ENCODE assay signal across 8 mouse cellular contexts in genomic region chr1:160043271-160043975, GRCm38 (mm10). TPM values are rescaled to one million over a fixed set of nuclear protein-coding genes. Genes with fewer than 3 reads are reported as not detected.
DNase-seq lines count a peak whose midpoint lies in the region; ATAC-seq and TF ChIP-seq lines count a peak whose summit lies in the region.
"Had no signal": no experiment of that assay in that cellular context is flagged by ENCODE, and none has a peak within 500 bp of the region (broad histone marks: within the 10 kb centered on the region; RNA-seq: fewer than 3 reads in every experiment).

No protein-coding gene starts in this region.

- no peaks in the 10 kb centered on the region for H3K36me3 ChIP-seq in hindbrain, embryonic 12.5 days
- H3K36me3 ChIP-seq in hindbrain, embryonic 14.5 days (replicated peaks; ENCODE audit: control insufficient read depth, insufficient read depth) = no peaks in the 10 kb centered on the region
- H3K36me3 ChIP-seq in E14TG2a.4 (ENCODE audit: insufficient read depth, low read length) = no peaks in the 10 kb centered on the region
- no peaks in the 10 kb centered on the region for H3K36me3 ChIP-seq in embryonic facial prominence, embryonic 12.5 days
- 0 out of 2 replicates have a peak, but pooled peaks cover 3% of the 10 kb centered on the region for H3K36me3 ChIP-seq in liver, embryonic 12.5 days

- H3K4me3 ChIP-seq in hindbrain, embryonic 12.5 days = no peak overlapping the region
- no peak overlapping the region for H3K4me3 ChIP-seq in hindbrain, embryonic 14.5 days (replicated peaks; ENCODE audit: low read length)
- peak overlapping the region; percentile 75; the same call in 1 of the 2 replicates for H3K4me3 ChIP-seq in E14TG2a.4 (replicated peaks; ENCODE audit: low read length)
- H3K4me3 ChIP-seq in embryonic facial prominence, embryonic 12.5 days = no peak overlapping the region
- H3K4me3 ChIP-seq in liver, embryonic 12.5 days = peak overlapping the region; percentile 72

- peaks cover 8% of the 10 kb centered on the region for H3K4me1 ChIP-seq in hindbrain, embryonic 12.5 days
- no peaks in the 10 kb centered on the region for H3K4me1 ChIP-seq in hindbrain, embryonic 14.5 days (replicated peaks; ENCODE audit: control insufficient read depth, insufficient read depth, low read length)
- H3K4me1 ChIP-seq in E14TG2a.4 (replicated peaks; ENCODE audit: low read depth, low read length) = peaks cover 9% of the 10 kb centered on the region
- H3K4me1 ChIP-seq in embryonic facial prominence, embryonic 12.5 days = 0 out of 2 replicates have a peak, but pooled peaks cover 9% of the 10 kb centered on the region
- H3K4me1 ChIP-seq in liver, embryonic 12.5 days = peaks cover 46% of the 10 kb centered on the region

- no peak for DNase-seq in hindbrain, embryonic 14.5 days (ENCODE audit: low spot score)
- DNase-seq in adipocyte (ENCODE audit: low spot score) = no peak
- DNase-seq in ovary, postnatal 14 days (ENCODE audit: low spot score) = no peak
- DNase-seq: cerebellum, adult 11-12 months had no signal

- TF ChIP-seq CTCF in E14TG2a.4 (conservative IDR thresholded peaks at IDR 0.05; ENCODE audit: low read length) = no peak

- no peak overlapping the region for H3K27ac ChIP-seq in hindbrain, embryonic 12.5 days
- no peak overlapping the region for H3K27ac ChIP-seq in hindbrain, embryonic 14.5 days
- no peak overlapping the region for H3K27ac ChIP-seq in embryonic facial prominence, embryonic 12.5 days
- H3K27ac ChIP-seq in liver, embryonic 12.5 days = peak overlapping the region; percentile 87; the same call in 1 of the 2 replicates

- ATAC-seq in hindbrain, embryonic 12.5 days (ENCODE audit: low FRiP score) = no peak
- ATAC-seq in hindbrain, embryonic 14.5 days (ENCODE audit: low FRiP score) = no peak
- no peak for ATAC-seq in embryonic facial prominence, embryonic 12.5 days (ENCODE audit: insufficient number of reproducible peaks, insufficient read depth, low FRiP score, low TSS enrichment)
- ATAC-seq in liver, embryonic 12.5 days = 0 out of 2 replicates have a peak, but pooled peaks have one; percentile 8

- peak overlapping the region; percentile 59; the same call in 1 of the 2 replicates for H3K4me2 ChIP-seq in hindbrain, embryonic 12.5 days (replicated peaks)
- no peak overlapping the region for H3K4me2 ChIP-seq in hindbrain, embryonic 14.5 days (replicated peaks)
- H3K4me2 ChIP-seq in embryonic facial prominence, embryonic 12.5 days (replicated peaks) = peak overlapping the region; percentile 78
- H3K4me2 ChIP-seq in liver, embryonic 12.5 days = peak overlapping the region; percentile 74

- no peaks in the 10 kb centered on the region for H3K9me3 ChIP-seq in hindbrain, embryonic 12.5 days (replicated peaks)
- H3K9me3 ChIP-seq in hindbrain, embryonic 14.5 days (ENCODE audit: control insufficient read depth, low read length) = no peaks in the 10 kb centered on the region
- no peaks in the 10 kb centered on the region for H3K9me3 ChIP-seq in E14TG2a.4 (ENCODE audit: low read length)
- no peaks in the 10 kb centered on the region for H3K9me3 ChIP-seq in embryonic facial prominence, embryonic 12.5 days
- no peaks in the 10 kb centered on the region for H3K9me3 ChIP-seq in liver, embryonic 12.5 days (replicated peaks)

- WGBS in hindbrain, embryonic 12.5 days = 90% methylated on average over 13 of the region's 13 CpGs
- 94% methylated on average over 13 of the region's 13 CpGs for WGBS in hindbrain, embryonic 14.5 days
- 89% methylated on average over 13 of the region's 13 CpGs for WGBS in embryonic facial prominence, embryonic 12.5 days
- WGBS in liver, embryonic 12.5 days (ENCODE audit: insufficient replicate concordance) = 74% methylated on average over 13 of the region's 13 CpGs

- peaks cover 6% of the 10 kb centered on the region; the same call in 1 of the 2 replicates for H3K27me3 ChIP-seq in hindbrain, embryonic 12.5 days
- H3K27me3 ChIP-seq in hindbrain, embryonic 14.5 days (ENCODE audit: control insufficient read depth, insufficient read depth, low read length) = no peaks in the 10 kb centered on the region
- H3K27me3 ChIP-seq in E14TG2a.4 (ENCODE audit: insufficient read depth, low read length) = peaks cover 34% of the 10 kb centered on the region
- H3K27me3 ChIP-seq in embryonic facial prominence, embryonic 12.5 days = no peaks in the 10 kb centered on the region; the same call in 1 of the 2 replicates
- no peaks in the 10 kb centered on the region for H3K27me3 ChIP-seq in liver, embryonic 12.5 days (replicated peaks)

- no peak overlapping the region for H3K9ac ChIP-seq in hindbrain, embryonic 12.5 days
- no peak overlapping the region for H3K9ac ChIP-seq in hindbrain, embryonic 14.5 days
- no peak overlapping the region for H3K9ac ChIP-seq in embryonic facial prominence, embryonic 12.5 days
- H3K9ac ChIP-seq in liver, embryonic 12.5 days = peak overlapping the region; percentile 78

RNA-seq across cellular contexts. Expression of gene 4930523C07Rik, which starts 0.8 kb away (rescaled TPM):
- polyA plus RNA-seq in hindbrain, embryonic 12.5 days (2016; fragmentation: Nextera tagmentation; extraction: Ambion mirVana) = 3.5 and 5.4 TPM in 2 replicates
- 2.8 and 2.9 TPM in 2 replicates for polyA plus RNA-seq in hindbrain, embryonic 14.5 days (2014; fragmentation: Nextera tagmentation; extraction: Ambion mirVana)
- 4.7 and 5.0 TPM in 2 replicates for polyA plus RNA-seq in embryonic facial prominence, embryonic 12.5 days (2016; fragmentation: Nextera tagmentation; extraction: Ambion mirVana)
- polyA plus RNA-seq in liver, embryonic 12.5 days (2016; fragmentation: Nextera tagmentation; extraction: Ambion mirVana) = 24.1 and 26.5 TPM in 2 replicates

Comparison
In these comparisons a context has a peak if more than half of its experiments do, and no peak if none do; other contexts are left out.
1. H3K4me3 ChIP-seq: peak in E14TG2a.4 (single experiment) and liver, embryonic 12.5 days (single experiment); none in hindbrain, embryonic 12.5 days (single experiment), hindbrain, embryonic 14.5 days (single experiment) and embryonic facial prominence, embryonic 12.5 days (single experiment).